Mouse (Mus musculus): ENCODE results near the gene Aldh3a2.
"Not testable (repeated sequence)": the region's sequence is repeated elsewhere in the genome, so short reads cannot be mapped to it uniquely, and the experiment has no call there.

Aldh3a2 gene

DNA sequence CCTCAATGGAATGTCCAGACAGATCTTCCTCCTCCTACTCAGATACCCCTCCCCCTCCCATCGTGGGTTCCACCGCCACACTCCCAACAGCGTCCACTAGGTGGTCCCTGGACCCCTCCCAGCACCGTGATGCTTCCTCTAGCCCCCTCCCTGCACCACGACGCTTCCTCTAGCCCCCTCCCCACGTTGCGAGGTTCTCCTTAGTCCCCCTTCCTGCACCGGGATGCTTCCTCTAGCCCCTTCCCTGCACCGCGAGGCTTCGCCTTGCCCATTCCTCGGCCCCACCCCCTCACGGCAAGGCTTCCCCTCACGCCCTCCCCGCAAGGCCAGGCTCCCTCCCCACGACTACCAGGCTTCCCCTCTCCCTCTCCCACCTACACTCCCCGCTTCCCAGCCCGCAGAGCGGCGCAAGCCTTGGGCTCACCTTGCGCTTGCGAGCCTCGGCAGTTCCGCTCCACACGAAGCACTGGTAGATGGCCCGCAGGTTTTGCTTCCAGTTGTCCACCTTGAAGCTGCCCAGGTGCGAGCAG is 92.9 kb downstream of the Aldh3a2 start:
- DNase-seq (ENCODE audit: low spot score in 2 of 2) = no peak

DNA sequence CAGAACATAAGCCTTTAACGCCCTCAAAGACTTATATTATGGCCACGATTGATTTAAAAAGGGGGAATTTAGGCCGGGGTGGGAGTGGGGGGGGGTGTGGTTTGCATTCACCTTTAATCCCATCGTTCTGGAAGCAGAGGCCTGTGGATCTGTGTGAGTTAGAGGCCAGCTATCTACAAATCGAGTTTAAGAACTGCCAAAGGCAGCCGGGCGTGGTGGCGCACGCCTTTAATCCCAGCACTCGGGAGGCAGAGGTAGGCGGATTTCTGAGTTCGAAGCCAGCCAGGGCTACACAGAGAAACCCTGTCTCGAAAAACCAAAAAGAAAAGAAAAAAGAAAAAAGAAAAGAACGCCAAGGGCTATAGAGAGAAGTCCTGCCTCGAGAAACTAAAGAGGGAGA is 93.8 kb downstream of the Aldh3a2 start:
- not testable (repeated sequence) for DNase-seq (ENCODE audit: low spot score in 2 of 2)

All from urinary bladder, postnatal 36 days (tissue).